Mouse (Mus musculus) left cerebral cortex, postnatal 10 days (tissue): ENCODE data around the gene Dmbx1. TPM values are rescaled to one million over a fixed set of nuclear protein-coding genes. Genes with fewer than 3 reads are reported as not detected.

Experiments used
- DNase-seq, 2 experiments: peaks; one replicate each; pipeline ENCODE4 v3.0.0; 2021 to 2022; ENCODE audit warnings: low spot score in 2 of 2, mixed read lengths in 1 of 2; ENCODE audit errors: extremely low spot score in 1 of 2
- intact Hi-C: fragments of 180-260 bp; cut with DNase I; formaldehyde crosslinking; loops from one replicate; pipeline ENCODE4 v1.15.1; 2025
- total RNA-seq, 2 experiments: library from RNA; stranded (reverse); gene quantifications; 2 replicates each; pipeline ENCODE4 v1.2.3; 2021

Gene Dmbx1
- total RNA-seq, 2 experiments from 2014 or later = 0.21 to 0.22 TPM

- intact Hi-C loops = loop anchor here (10.0 kb wide), 2 partner anchors 149 to 171 kb away; partner anchors contain the start of genes Efcab14 and Nsun4
- DNase-seq = no peak
Measured at GRCm38 (mm10) chr4:115905701-115906100, 34.0 kb downstream of the Dmbx1 start.

- DNase-seq = no peak
- intact Hi-C loops = loop anchor here (1.0 to 10.0 kb wide), 3 partner anchors 76 to 170 kb away; partner anchors contain the start of genes Efcab14 and Nsun4
Measured at GRCm38 (mm10) chr4:115904375-115904774, 35.4 kb downstream of the Dmbx1 start.

DNA sequence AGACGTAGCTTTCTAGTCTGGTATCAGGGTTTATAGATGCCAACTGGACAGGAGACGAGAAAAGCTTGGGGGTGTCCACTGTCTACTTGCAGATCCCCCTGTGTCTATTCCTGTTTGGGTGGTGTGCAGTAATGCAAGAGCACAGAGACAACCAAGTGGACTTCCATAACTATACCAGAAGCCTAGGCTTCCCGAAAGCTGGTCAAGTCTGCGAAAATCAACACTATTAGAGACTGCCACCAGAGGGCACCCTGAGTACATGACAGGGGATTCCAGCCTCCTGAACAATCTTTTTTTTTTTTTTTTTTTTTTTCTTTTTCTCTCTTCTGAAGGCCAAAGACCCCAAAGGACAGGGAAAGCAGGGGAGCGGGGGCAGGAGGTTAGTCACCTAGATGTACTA is 36.9 kb downstream of the Dmbx1 start:
- intact Hi-C loops = loop anchor here (10.0 kb wide), 2 partner anchors 152 to 168 kb away; partner anchors contain the start of genes Efcab14 and Nsun4

GRCm38 (mm10) chr4:115897901-115898631 is 41.7 kb downstream of the Dmbx1 start:
- peak in 1 of 2 experiments; percentile 47 for DNase-seq
- intact Hi-C loops = loop anchor here (2.0 kb wide), 1 partner anchor 55 kb away; no protein-coding TSS in a partner anchor

More for the DNA sequence above, 36.9 kb downstream of the Dmbx1 start:
- peak; percentile 71 to 85 for DNase-seq

GRCm38 (mm10) chr4:115894281-115894680 is 45.4 kb downstream of the Dmbx1 start:
- intact Hi-C loops = no loop called here
- DNase-seq = no peak

- DNase-seq = no peak
- intact Hi-C loops = no loop called here
Measured at GRCm38 (mm10) chr4:115890553-115890952, 49.2 kb downstream of the Dmbx1 start, which contains the start of gene 6430628N08Rik. Gene 6430628N08Rik (plus strand): TSS chr4:115890665.

DNA sequence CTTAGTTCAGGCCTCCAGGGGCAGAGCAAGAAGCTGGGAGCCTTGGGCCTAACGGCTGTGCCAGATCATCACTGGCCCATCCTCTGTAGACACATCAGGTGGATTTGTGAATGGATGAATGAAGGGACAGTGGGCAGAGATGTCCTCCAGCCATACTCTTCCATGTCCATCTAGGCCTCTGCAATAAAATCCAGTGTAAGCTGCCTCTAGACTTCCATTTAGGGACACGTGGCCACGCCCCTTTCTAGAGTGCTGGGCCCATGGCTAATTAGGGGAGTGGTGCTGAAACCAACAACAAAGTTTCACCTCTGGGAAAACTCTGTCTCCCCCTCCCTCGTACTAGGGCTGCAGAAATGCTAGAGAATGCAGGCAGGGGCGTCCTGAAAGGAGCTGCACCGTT is 49.7 kb downstream of the Dmbx1 start:
- intact Hi-C loops = no loop called here
- DNase-seq = no peak

DNA sequence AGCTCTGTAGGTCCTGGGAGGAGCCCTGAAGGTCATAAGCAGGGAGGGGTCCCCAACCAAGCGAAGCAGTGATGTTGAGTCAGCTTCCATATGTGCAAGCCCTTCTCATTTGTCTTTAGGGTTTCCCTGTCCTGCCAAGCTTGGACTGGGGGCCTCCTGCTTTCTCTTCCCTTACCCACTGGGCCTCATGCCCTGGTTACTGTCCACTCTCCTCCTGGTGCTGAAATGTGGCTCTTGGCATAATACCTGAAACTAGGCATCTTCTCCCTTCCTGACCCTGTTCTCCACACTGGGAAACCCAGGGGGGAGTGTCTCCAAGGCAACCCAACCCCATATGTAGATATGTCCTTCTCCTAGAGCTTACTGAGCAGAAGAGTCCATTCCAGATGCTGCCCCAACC is 52.9 kb downstream of the Dmbx1 start:
- no peak for DNase-seq
- intact Hi-C loops = no loop called here

GRCm38 (mm10) chr4:115885846-115886245 is 53.9 kb downstream of the Dmbx1 start:
- intact Hi-C loops = no loop called here
- peak in 1 of 2 experiments; percentile 45 for DNase-seq

GRCm38 (mm10) chr4:115884022-115884421 is 55.7 kb downstream of the Dmbx1 start, which contains the start of gene Kncn:
Gene Kncn (plus strand): TSS chr4:115884400.
- intact Hi-C loops = no loop called here
- no peak for DNase-seq

- DNase-seq = no peak
- intact Hi-C loops = no loop called here
Measured at GRCm38 (mm10) chr4:115882195-115882594, 57.5 kb downstream of the Dmbx1 start.

- intact Hi-C loops = no loop called here
- DNase-seq = peak; percentile 49 to 62
Measured at GRCm38 (mm10) chr4:115881183-115881582, 58.5 kb downstream of the Dmbx1 start.

DNA sequence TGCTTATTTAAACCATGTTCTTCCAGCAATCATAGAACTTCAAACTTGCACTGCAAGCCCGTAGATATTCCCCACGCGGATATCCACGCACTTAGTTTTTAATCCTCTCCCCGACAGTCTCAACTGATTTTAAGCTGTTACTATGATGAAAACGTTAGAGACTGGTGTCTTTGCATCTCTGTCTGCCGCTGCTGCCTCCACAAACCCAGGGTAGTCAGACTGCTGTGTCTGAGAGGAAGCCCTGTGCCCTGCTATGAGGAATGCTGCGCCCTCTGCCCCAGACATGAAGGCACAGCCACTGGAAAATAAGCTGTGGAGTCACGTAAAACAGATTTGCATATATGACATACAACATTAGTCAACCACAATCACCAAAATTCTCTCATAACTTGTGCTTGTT is 60.9 kb downstream of the Dmbx1 start:
- no peak for DNase-seq
- intact Hi-C loops = no loop called here

DNA sequence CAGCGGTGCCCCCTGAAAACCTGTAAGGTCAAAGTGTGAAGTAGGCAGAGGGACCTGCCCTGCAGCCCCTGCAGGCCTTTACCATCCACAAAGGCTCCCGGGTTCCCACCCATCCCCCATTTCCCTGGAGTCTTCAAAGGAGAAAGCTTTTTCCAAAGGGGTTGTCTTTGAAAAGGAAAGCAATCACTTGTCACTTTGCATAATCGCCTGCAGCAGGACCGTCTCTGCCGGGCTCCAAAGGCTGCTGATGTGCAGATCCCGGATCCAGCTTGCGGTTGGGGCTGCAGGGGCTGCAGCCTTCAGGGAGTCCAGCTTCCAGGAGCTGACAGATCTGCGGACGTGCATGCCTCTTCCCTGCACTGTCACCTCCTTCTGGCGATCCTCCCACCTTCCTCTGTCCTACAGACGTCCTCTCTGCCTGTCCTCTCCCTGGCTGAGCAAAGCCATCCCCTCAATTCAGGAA is 61.5 kb downstream of the Dmbx1 start:
- intact Hi-C loops = no loop called here
- DNase-seq = no peak

- intact Hi-C loops = no loop called here
Measured at GRCm38 (mm10) chr4:115873231-115873630, 66.5 kb downstream of the Dmbx1 start.

DNA sequence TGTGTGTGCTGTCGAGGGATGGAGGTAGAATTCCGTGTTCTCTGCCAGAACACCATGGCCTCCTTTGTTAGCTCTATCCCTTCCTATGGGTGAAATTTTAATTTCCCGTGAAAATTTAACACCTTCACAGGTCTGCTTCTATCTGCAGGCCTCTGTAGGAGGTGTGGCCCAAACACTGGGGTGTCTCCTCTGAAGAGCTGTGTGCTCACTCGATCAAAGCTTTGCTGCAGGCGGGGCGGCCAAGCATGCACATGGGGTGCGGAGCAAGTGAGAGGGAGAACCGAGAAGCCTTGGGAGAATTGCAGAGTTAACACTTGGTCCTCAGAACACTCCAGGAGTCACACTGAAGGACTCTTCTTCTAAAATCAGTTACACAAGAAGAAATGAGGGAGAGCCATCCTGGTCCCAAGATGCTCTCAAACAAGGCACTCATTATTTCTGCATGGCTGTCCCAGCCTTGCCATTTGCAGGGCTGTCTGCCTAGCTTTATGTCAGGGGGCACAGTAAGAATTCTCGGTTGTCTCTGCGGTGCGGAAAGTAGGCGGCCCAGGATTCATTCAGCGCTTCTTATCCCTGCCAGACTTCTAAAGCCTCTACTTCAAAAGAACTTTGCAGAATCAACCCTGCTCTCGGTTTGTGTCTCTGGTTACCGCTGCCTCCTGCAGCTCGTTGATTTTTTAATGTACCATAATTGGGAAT is 70.1 kb downstream of the Dmbx1 start:
- intact Hi-C loops = no loop called here
- no peak for DNase-seq

More at GRCm38 (mm10) chr4:115873231-115873630, 66.5 kb downstream of the Dmbx1 start:
- DNase-seq = no peak
